Mouse (Mus musculus) liver, embryonic 16.5 days (tissue): ENCODE data around the gene Spag9. TPM values are rescaled to one million over a fixed set of nuclear protein-coding genes. Genes with fewer than 3 reads are reported as not detected.

Source experiments
- ATAC-seq: fragments of 200-750 bp; cut with Nextera tagmentation; 2 replicates; pipeline ENCODE4 v1.8.0; 2017; ENCODE audit warnings: low read depth, mild to moderate bottlenecking, moderate number of reproducible peaks, moderate library complexity
- H3K27ac ChIP-seq: fragments of 300-500 bp; sonication (generic); 2 replicates; pipeline ENCODE4 v1.5.1; 2014; ENCODE audit warnings: mild to moderate bottlenecking, low read length
- H3K27me3 ChIP-seq: fragments of 300-500 bp; sonication (generic); 2 replicates; pipeline ENCODE4 v1.6.1; 2014; ENCODE audit warnings: low read depth, low read length, mixed read lengths; ENCODE audit not compliant: control insufficient read depth, insufficient read depth
- H3K36me3 ChIP-seq: fragments of 300-500 bp; sonication (generic); 2 replicates; pipeline ENCODE4 v1.6.1; 2014; ENCODE audit warnings: mild to moderate bottlenecking; ENCODE audit not compliant: control insufficient read depth, insufficient read depth
- H3K4me1 ChIP-seq: fragments of 300-500 bp; sonication (generic); 2 replicates; pipeline ENCODE4 v1.6.1; 2014; ENCODE audit warnings: low read depth, low read length, mixed read lengths; ENCODE audit not compliant: control insufficient read depth
- H3K4me2 ChIP-seq: fragments of 300-500 bp; sonication (generic); 2 replicates; pipeline ENCODE4 v1.6.1; 2014; ENCODE audit warnings: low read depth, low read length, mixed read lengths
- H3K4me3 ChIP-seq: fragments of 300-500 bp; sonication (generic); 2 replicates; pipeline ENCODE4 v1.5.1; 2014; ENCODE audit warnings: low read depth, mild to moderate bottlenecking, low read length
- H3K9ac ChIP-seq: fragments of 300-500 bp; sonication (generic); 2 replicates; pipeline ENCODE4 v1.6.1; 2014; ENCODE audit warnings: low read depth, low read length
- H3K9me3 ChIP-seq: fragments of 300-500 bp; sonication (generic); replicated peaks from 2 replicates; pipeline ENCODE4 v1.6.1; 2016; ENCODE audit warnings: low read length; ENCODE audit not compliant: control insufficient read depth
- WGBS: fragments of 180-500 bp; shearing (Covaris S2); extraction: QIAGEN DNeasy Blood & Tissue Kit; methylation state at CpG from one replicate; pipeline ENCODE4 v1.1.7; 2014; ENCODE audit not compliant: insufficient replicate concordance; 5-methylcytosine and 5-hydroxymethylcytosine counted together
- polyA plus RNA-seq: library from polyadenylated mRNA; unstranded; fragments of >200 nt; fragmentation: Nextera tagmentation; extraction: Ambion mirVana; gene quantifications from 2 replicates; pipeline ENCODE4 v1.2.1, GENCODE M21; 2015

Gene Spag9
- polyA plus RNA-seq, 1 experiment from 2014 or later, result 10.5 TPM

DNA sequence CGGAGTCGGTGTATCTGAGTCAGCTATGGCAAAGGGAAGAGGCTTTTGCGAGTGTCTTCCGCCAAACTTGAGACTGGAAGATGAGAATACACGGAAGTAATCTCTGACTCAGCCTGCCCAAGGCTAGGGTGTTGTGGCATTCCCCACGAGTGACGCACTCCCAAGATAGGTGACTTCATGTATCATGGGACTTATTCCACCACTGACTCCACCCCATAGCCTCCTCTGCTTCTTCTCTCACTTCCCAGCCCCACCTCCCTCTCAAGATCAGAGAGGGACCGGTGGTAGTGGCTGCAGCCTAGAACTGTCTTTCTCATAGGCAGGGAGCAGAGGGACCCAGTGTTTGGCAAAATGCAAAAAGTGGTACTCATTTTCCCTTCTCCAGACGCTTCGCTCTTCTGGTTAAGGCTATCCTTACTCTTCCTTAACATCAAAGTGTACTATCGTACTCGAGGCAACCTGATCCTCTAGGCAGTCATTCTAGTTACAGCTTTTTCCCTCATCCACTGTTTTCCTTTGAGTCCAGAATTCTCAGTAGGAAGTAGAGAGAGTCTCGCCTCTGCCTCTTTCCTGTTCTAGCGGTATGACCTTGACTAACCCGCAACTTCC lies 676 bp upstream of the Spag9 start:
- Histone ChIP-seq H3K4me2 (peak overlapping the region; percentile 99), H3K36me3 (no peaks in the 10 kb centered on the region), H3K27me3 (no peaks in the 10 kb centered on the region), H3K27ac (peak overlapping the region; percentile 99), H3K4me3 (peak overlapping the region; percentile 93), H3K4me1 (peaks cover 20% of the 10 kb centered on the region), H3K9ac (peak overlapping the region; percentile 80), H3K9me3 (no peaks in the 10 kb centered on the region)
- ATAC-seq, result peak; percentile 70
- WGBS, result 1% methylated on average over 15 of the region's 15 CpGs

DNA sequence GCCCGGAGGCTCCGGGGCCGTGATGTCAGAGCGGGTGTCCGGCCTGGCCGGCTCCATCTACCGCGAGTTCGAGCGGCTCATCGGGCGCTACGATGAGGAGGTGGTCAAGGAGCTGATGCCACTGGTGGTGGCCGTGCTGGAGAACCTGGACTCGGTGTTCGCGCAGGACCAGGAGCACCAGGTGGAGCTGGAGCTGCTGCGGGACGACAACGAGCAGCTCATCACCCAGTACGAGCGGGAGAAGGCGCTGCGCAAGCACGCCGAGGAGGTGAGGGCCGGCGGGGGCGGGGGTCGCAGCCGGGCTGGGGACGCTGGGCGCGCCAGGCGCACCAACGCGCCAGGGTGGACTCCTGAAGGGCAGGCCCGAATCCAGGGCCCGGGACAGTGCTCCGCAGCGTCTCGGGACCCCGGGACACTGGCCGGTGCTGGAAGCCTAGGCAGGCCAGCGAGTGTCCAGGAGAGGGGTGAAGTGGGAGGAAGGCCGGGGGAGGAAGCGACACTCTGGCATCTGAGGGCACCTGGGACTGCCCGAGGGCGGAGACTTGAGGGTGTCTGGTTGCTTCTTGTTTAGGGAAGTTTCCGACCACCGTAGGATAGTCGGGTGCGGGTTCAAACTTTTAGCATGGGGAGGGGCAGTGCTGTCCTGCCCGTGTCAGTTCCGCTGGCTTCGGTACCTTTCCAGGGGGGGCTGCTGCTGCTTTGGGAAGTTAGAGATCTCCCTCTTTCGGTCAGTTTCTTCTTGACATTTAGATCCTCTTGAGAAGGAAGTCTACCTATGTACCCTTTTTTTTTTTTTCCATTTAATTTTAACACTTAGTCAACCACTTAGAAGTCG lies 632 bp downstream of the Spag9 start:
- Histone ChIP-seq H3K27me3 (no peaks in the 10 kb centered on the region), H3K9me3 (no peaks in the 10 kb centered on the region), H3K9ac (peak overlapping the region; percentile 95), H3K4me1 (peaks cover 20% of the 10 kb centered on the region), H3K27ac (peak overlapping the region; percentile 95), H3K4me2 (peak overlapping the region; percentile 90), H3K36me3 (no peaks in the 10 kb centered on the region), H3K4me3 (peak overlapping the region; percentile 93)
- under 1% methylated on average over 58 of the region's 58 CpGs for WGBS
- ATAC-seq, result peak; percentile 4

DNA sequence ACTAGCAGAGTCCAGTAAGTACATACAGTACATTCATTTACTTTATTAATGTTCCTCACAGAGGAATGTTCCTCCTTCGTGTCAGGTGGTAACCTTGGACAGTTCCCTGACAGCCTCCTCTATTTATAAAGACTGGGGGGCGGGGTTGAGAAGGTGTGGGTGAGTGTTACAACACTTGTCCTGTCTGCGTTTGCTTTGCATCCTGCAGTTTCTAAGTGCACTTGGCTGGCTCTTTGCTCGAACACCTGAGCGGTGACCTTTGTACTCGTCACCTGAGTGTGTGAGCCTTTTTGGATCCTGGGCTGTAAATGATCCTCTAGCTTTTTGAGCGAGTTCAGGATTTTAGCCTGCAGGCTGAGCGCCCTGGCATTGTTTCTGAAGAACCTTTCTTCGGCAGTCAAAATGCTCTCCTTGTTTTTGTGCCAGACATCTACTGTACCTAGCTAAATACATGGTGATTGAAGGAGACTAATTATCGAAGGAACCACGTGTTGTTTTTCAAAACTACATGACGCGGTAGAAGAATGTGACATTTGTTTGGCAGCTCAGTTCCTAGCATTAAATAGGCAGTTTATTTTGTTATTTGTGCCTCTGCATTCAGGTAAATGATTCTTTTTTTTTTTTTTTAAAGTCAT lies 1.4 kb downstream of the Spag9 start:
- H3K9ac ChIP-seq, result peak overlapping the region; percentile 95
- peak overlapping the region; percentile 95; the same call in 1 of the 2 replicates for H3K27ac ChIP-seq
- no peaks in the 10 kb centered on the region for H3K27me3 ChIP-seq
- H3K9me3 ChIP-seq, result no peaks in the 10 kb centered on the region
- peaks cover 20% of the 10 kb centered on the region for H3K4me1 ChIP-seq
- no peak for ATAC-seq
- peak overlapping the region; percentile 93 for H3K4me3 ChIP-seq
- H3K4me2 ChIP-seq, result peak overlapping the region; percentile 90
- no peaks in the 10 kb centered on the region for H3K36me3 ChIP-seq
- 33% methylated on average over 13 of the region's 13 CpGs for WGBS

DNA sequence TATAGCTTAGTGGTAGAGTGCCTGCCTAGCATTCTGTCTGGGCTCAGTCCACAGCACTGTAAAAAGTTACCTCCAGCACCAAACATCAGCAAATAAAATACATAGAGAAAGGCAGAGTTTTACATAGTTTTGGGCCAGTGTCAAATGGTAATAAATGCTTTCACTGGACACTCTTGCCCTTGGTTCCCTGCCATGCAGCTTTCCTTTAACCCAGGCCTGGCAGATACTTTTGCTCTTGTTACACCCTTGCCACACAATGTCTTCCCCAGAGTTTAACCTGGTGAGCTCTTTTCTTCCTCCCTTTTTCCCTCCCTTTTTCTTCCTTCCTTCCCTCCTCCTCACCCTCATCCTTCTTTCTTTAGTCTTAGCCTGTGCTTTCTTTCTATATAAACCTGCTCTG lies 3.4 kb downstream of the Spag9 start:
- Histone ChIP-seq H3K4me2 (no peak overlapping the region), H3K9ac (no peak overlapping the region), H3K36me3 (no peaks in the 10 kb centered on the region), H3K9me3 (no peaks in the 10 kb centered on the region), H3K4me1 (peaks cover 19% of the 10 kb centered on the region), H3K4me3 (no peak overlapping the region), H3K27ac (no peak overlapping the region), H3K27me3 (no peaks in the 10 kb centered on the region)
- no peak for ATAC-seq

DNA sequence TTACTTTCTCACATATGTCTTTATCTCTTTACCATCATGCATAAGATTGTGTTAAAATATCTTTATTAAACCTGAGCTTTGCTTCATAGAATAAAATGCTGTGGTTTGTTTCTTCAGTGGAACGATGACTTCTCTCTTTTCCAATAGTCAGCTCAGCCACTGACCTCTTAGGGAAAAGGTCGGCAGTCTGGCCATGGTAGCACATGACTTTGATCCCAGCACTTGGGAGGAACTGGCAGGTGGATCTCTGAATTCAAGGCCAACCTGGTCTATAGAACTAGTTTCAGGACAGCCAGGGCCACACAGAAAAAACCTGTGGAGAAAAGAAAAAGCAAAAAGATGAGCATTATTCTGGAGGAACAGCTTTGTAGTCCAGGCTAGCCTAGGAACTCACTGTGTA lies 7.5 kb downstream of the Spag9 start:
- Histone ChIP-seq H3K4me2 (no peak overlapping the region), H3K27me3 (no peaks in the 10 kb centered on the region), H3K36me3 (no peaks in the 10 kb centered on the region), H3K4me3 (no peak overlapping the region), H3K4me1 (peaks cover 4% of the 10 kb centered on the region), H3K9me3 (no peaks in the 10 kb centered on the region), H3K9ac (no peak overlapping the region), H3K27ac (no peak overlapping the region)
- ATAC-seq, result no peak
- WGBS, result 64% methylated on average over 2 of the region's 2 CpGs

DNA sequence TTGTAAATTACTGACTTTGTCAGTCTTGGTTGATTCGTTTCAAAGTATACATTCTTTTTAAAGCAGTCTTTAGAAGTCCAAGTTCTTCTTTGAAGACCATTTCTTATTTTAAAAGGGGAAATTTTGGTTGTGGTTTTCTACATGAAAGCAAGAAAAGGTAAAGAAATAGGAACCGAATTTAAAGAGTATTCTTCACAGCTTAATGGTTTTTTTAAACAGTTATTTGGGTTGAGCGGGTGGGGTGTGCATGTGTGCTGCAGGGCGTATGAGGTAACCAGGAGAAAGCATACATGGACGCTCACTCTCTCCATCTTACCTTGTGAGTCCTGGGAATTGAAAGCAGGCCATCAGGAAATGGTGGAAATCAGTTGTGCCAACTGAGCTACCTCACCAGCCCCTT lies 23.2 kb downstream of the Spag9 start:
- no peaks in the 10 kb centered on the region for H3K4me1 ChIP-seq
- no peaks in the 10 kb centered on the region for H3K27me3 ChIP-seq
- no peak overlapping the region for H3K9ac ChIP-seq
- ATAC-seq, result no peak
- no peak overlapping the region for H3K4me2 ChIP-seq
- no peaks in the 10 kb centered on the region for H3K9me3 ChIP-seq
- no peak overlapping the region for H3K27ac ChIP-seq
- WGBS, result 70% methylated on average over 5 of the region's 5 CpGs
- H3K36me3 ChIP-seq, result peaks cover 12% of the 10 kb centered on the region
- no peak overlapping the region for H3K4me3 ChIP-seq

DNA sequence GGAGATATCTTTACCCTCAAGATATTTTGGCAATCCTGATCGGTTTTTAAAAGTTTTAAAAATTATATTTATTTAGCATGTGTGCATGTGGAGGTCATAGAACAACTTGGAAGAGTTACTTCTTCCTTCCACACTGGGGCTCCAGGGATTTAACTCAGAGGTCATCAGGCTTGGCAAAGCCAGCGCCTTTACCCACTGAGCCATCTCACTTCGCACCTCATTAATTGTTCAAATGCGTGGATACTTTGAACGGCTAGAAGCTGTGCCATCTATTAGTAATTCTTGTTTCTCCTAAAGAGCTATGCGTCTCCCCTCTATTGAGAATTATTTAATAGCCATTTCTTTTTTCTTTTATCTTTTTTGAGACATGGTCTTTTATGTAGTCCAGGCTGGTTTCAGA lies 24.5 kb downstream of the Spag9 start:
- 79% methylated on average over 6 of the region's 6 CpGs for WGBS
- no peak overlapping the region for H3K9ac ChIP-seq
- no peaks in the 10 kb centered on the region for H3K9me3 ChIP-seq
- H3K36me3 ChIP-seq, result peaks cover 12% of the 10 kb centered on the region
- no peak overlapping the region for H3K27ac ChIP-seq
- no peak for ATAC-seq
- H3K4me2 ChIP-seq, result no peak overlapping the region
- no peak overlapping the region for H3K4me3 ChIP-seq
- no peaks in the 10 kb centered on the region for H3K27me3 ChIP-seq
- H3K4me1 ChIP-seq, result no peaks in the 10 kb centered on the region

DNA sequence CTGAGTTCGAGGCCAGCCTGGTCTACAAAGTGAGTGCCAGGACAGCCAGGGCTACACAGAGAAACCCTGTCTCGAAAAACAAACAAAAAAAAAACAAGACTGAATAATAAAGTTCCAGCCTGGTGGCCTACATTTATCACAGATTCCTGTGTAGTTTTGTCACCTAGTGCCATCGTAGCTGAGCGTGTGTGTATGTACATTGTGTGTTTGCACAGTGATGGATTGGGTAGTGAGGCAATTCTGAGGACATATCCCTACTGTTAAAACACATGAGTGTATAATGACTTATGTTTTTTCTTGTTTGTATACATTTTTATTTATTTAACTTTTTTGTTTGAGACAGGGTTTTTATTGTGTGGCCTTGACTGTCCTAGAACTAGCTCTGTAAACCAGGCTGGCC lies 30.4 kb downstream of the Spag9 start:
- no peak overlapping the region for H3K4me3 ChIP-seq
- H3K4me2 ChIP-seq, result no peak overlapping the region
- WGBS, result 69% methylated on average over 4 of the region's 4 CpGs
- no peaks in the 10 kb centered on the region for H3K27me3 ChIP-seq
- no peak overlapping the region for H3K9ac ChIP-seq
- ATAC-seq, result peak; percentile 62; the same call in 1 of the 2 replicates
- H3K36me3 ChIP-seq, result no peaks in the 10 kb centered on the region
- peaks cover 3% of the 10 kb centered on the region; the same call in 1 of the 2 replicates for H3K4me1 ChIP-seq
- no peaks in the 10 kb centered on the region for H3K9me3 ChIP-seq
- no peak overlapping the region for H3K27ac ChIP-seq

DNA sequence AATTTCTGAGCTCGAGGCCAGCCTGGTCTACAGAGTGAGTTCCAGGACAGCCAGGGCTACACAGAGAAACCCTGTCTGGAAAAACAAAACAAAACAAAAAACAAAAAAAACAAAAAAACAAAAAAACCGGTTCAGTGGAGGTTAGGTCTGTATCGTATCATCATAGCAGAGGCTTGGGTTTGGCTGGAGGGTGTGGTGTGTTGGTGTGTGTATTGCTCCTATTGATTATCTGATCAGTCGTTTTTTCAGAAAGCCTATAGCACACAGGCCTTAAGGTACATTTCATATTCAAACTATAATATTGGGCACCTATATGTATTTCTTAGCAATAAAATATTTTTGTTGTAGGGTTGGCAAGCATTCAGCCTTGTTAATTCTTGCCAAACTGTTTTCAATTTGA lies 36.2 kb downstream of the Spag9 start:
- Histone ChIP-seq H3K27ac (no peak overlapping the region), H3K4me3 (no peak overlapping the region), H3K9ac (no peak overlapping the region), H3K27me3 (no peaks in the 10 kb centered on the region), H3K4me2 (no peak overlapping the region), H3K36me3 (no peaks in the 10 kb centered on the region), H3K9me3 (no peaks in the 10 kb centered on the region), H3K4me1 (peaks cover 3% of the 10 kb centered on the region; the same call in 1 of the 2 replicates)
- 43% methylated on average over 4 of the region's 4 CpGs for WGBS
- no peak for ATAC-seq
